Mouse (Mus musculus) adrenal gland, adult 2 months (tissue): ENCODE measurements around the gene Togaram2. TPM values are rescaled to one million over a fixed set of nuclear protein-coding genes. Genes with fewer than 3 reads are reported as not detected.

Experiments
- DNase-seq: peaks from one replicate; pipeline ENCODE4 v3.0.0; 2021
- polyA plus RNA-seq: library from polyadenylated mRNA; depleted of rRNA; stranded (reverse); fragments of >200 nt; gene quantifications from 2 replicates; pipeline ENCODE4 v1.2.3, GENCODE M21; 2012
- total RNA-seq, 2 experiments: library from RNA; stranded (reverse); gene quantifications; 2 replicates each; pipeline ENCODE4 v1.2.3; 2021

Togaram2 gene
- total and polyA plus RNA-seq, 3 experiments, result 0.07 TPM; not detected in 2

- DNase-seq, result no peak
Observed at GRCm38 (mm10) chr17:71683281-71683680, 10.2 kb downstream of the Togaram2 start.

- DNase-seq, result no peak
Observed at GRCm38 (mm10) chr17:71684103-71684608, 11.1 kb downstream of the Togaram2 start.

GRCm38 (mm10) chr17:71687436-71687835, 14.4 kb downstream of the Togaram2 start:
- DNase-seq, result no peak

GRCm38 (mm10) chr17:71689903-71690302, 16.8 kb downstream of the Togaram2 start:
- no peak for DNase-seq

- DNase-seq, result no peak
Observed at GRCm38 (mm10) chr17:71691361-71691875, 18.4 kb downstream of the Togaram2 start.

- no peak for DNase-seq
Observed at GRCm38 (mm10) chr17:71693313-71693712, 20.3 kb downstream of the Togaram2 start.

GRCm38 (mm10) chr17:71693780-71694179, 20.7 kb downstream of the Togaram2 start:
- no peak for DNase-seq

- DNase-seq, result no peak
Observed at GRCm38 (mm10) chr17:71695151-71695550, 22.1 kb downstream of the Togaram2 start.

- no peak for DNase-seq
Observed at GRCm38 (mm10) chr17:71695716-71696315, 22.8 kb downstream of the Togaram2 start.

GRCm38 (mm10) chr17:71696396-71696795, 23.3 kb downstream of the Togaram2 start:
- no peak for DNase-seq

GRCm38 (mm10) chr17:71697896-71698618, 25.0 kb downstream of the Togaram2 start:
- DNase-seq, result peak; percentile 43

GRCm38 (mm10) chr17:71698619-71698956, 25.5 kb downstream of the Togaram2 start:
- DNase-seq, result no peak

- DNase-seq, result no peak
Observed at GRCm38 (mm10) chr17:71705113-71705512, 32.1 kb downstream of the Togaram2 start.

GRCm38 (mm10) chr17:71705550-71706480, 32.8 kb downstream of the Togaram2 start:
- no peak for DNase-seq

- DNase-seq, result no peak
Observed at GRCm38 (mm10) chr17:71707715-71708114, 34.7 kb downstream of the Togaram2 start.

- no peak for DNase-seq
Observed at GRCm38 (mm10) chr17:71712279-71712678, 39.2 kb downstream of the Togaram2 start.

- no peak for DNase-seq
Observed at GRCm38 (mm10) chr17:71715034-71715433, 42.0 kb downstream of the Togaram2 start.

- DNase-seq, result no peak
Observed at GRCm38 (mm10) chr17:71717881-71718625, 45.0 kb downstream of the Togaram2 start.

GRCm38 (mm10) chr17:71720434-71720833, 47.4 kb downstream of the Togaram2 start:
- no peak for DNase-seq

- DNase-seq, result peak; percentile 70
Observed at GRCm38 (mm10) chr17:71721019-71721418, 48.0 kb downstream of the Togaram2 start.

- no peak for DNase-seq
Observed at GRCm38 (mm10) chr17:71730655-71731054, 57.6 kb downstream of the Togaram2 start.

- no peak for DNase-seq
Observed at GRCm38 (mm10) chr17:71736442-71736841, 63.4 kb downstream of the Togaram2 start.
